Comparison of ENCODE assay signal across 13 mouse cellular contexts in genomic region chr10:13935646-13936045, GRCm38 (mm10).
"Had no signal": no experiment of that assay in that cellular context is flagged by ENCODE, and none has a peak within 500 bp of the region (broad histone marks: within the 10 kb centered on the region; RNA-seq: fewer than 3 reads in every experiment).

No protein-coding gene starts in this region.

- H3K9ac ChIP-seq: liver, embryonic 15.5 days; midbrain, embryonic 15.5 days; neural tube, embryonic 13.5 days had no signal

- DNase-seq: kidney, adult 8-10 months; kidney, postnatal 25 days; lung, adult 2 months; lung, postnatal 10 days; right cerebral cortex, postnatal 25 days; thymus, postnatal 4 days had no signal

- H3K4me1 ChIP-seq: limb, embryonic 10.5 days; megakaryocyte, embryonic 14.5 days; midbrain, embryonic 15.5 days; neural tube, embryonic 13.5 days had no signal

- H3K4me3 ChIP-seq: limb, embryonic 10.5 days; liver, embryonic 15.5 days; megakaryocyte, embryonic 14.5 days; midbrain, embryonic 15.5 days; neural tube, embryonic 13.5 days had no signal

- H3K36me3 ChIP-seq: limb, embryonic 10.5 days; liver, embryonic 15.5 days; midbrain, embryonic 15.5 days; neural tube, embryonic 13.5 days had no signal

- H3K27me3 ChIP-seq: midbrain, embryonic 15.5 days; neural tube, embryonic 13.5 days had no signal

- ATAC-seq: inflammation-experienced regulatory T-cells, adult 6 months; intestine, postnatal 0 days; midbrain, embryonic 15.5 days had no signal

- H3K27ac ChIP-seq: limb, embryonic 10.5 days; liver, embryonic 15.5 days; midbrain, embryonic 15.5 days; neural tube, embryonic 13.5 days had no signal
